Mouse (Mus musculus): ENCODE results near the gene Olfr495.

DNA sequence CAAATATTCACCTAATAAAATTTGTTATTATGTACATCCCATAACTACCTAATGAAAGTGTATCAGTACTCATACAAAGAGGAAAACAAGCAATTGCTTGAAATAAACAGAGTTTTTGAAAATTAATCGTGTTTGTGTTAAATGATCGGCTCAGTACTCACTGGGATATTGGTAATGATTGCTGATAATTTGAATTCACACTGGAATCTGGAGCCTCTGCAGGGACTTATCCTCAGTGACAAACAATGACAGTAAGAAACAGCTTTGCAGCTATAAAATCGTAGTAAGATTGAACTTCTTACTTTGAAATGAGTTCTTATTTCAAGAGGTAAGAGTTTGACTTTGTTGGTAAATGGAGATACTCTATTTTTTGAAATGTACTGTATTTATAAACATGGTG is 27.9 kb upstream of the Olfr495 start, which contains the start of gene Olfr494:
- TF ChIP-seq CHD2 (IDR thresholded peaks at IDR 0.05; ENCODE audit: low read depth, low read length), result no peak
- no peak for TF ChIP-seq MAFK (IDR thresholded peaks at IDR 0.05; ENCODE audit: insufficient read depth, low read depth, low read length)
- TF ChIP-seq HCFC1 (IDR thresholded peaks at IDR 0.05; ENCODE audit: borderline replicate concordance, insufficient read depth, low read length), result no peak

All from ES-E14 (cell line).